Mouse (Mus musculus) brown adipose tissue, adult 24 weeks (tissue): Measurements from ENCODE around the gene Gss. TPM values are rescaled to one million over a fixed set of nuclear protein-coding genes. Genes with fewer than 3 reads are reported as not detected.

ENCODE experiments used
- H3K27ac ChIP-seq: fragments of 200-500 bp; replicated peaks from 2 replicates; pipeline ENCODE4 v1.5.1; 2012; ENCODE audit warnings: low read depth, mild to moderate bottlenecking, low read length
- H3K4me1 ChIP-seq: fragments of 200-500 bp; 2 replicates; pipeline ENCODE4 v1.6.1; 2012; ENCODE audit warnings: low read length, mixed read lengths; ENCODE audit not compliant: control insufficient read depth, insufficient read depth, insufficient read length
- H3K4me3 ChIP-seq: fragments of 200-500 bp; 2 replicates; pipeline ENCODE4 v1.5.1; 2012; ENCODE audit warnings: low read depth, mild to moderate bottlenecking, low read length, moderate library complexity; ENCODE audit not compliant: insufficient read depth
- polyA plus RNA-seq: library from polyadenylated mRNA; stranded (reverse); fragments of >200 nt; gene quantifications from 2 replicates; pipeline ENCODE4 v1.2.4, GENCODE M21; 2012; ENCODE audit not compliant: missing spikeins, insufficient read depth, insufficient read length

The Gss gene
- polyA plus RNA-seq, 1 experiment: 15.7 TPM

GRCm38 (mm10) chr2:155524378-155524777 is 68.2 kb downstream of the Gss start:
- H3K4me3 ChIP-seq: no peak overlapping the region
- no peaks in the 10 kb centered on the region; the same call in 1 of the 2 replicates for H3K4me1 ChIP-seq
- H3K27ac ChIP-seq: no peak overlapping the region

GRCm38 (mm10) chr2:155523706-155524105 is 68.9 kb downstream of the Gss start:
- H3K4me1 ChIP-seq: peaks cover 2% of the 10 kb centered on the region; the same call in 1 of the 2 replicates
- no peak overlapping the region for H3K4me3 ChIP-seq
- no peak overlapping the region for H3K27ac ChIP-seq

- Histone ChIP-seq H3K4me3 (peak overlapping the region; percentile 78), H3K27ac (0 out of 2 replicates have a peak overlapping the region, but pooled peaks have one; percentile 9), H3K4me1 (0 out of 2 replicates have a peak, but pooled peaks cover 2% of the 10 kb centered on the region)
Observed at GRCm38 (mm10) chr2:155518531-155519270, 73.9 kb downstream of the Gss start.

- peak within 1 kb of the TSS; percentile 78 for H3K4me3 ChIP-seq
- peak within 1 kb of the TSS; percentile 42 for H3K27ac ChIP-seq
- H3K4me1 ChIP-seq: 0 out of 2 replicates have a peak, but pooled peaks cover 2% of the 10 kb centered on the region
Observed at GRCm38 (mm10) chr2:155517455-155518423, 74.9 kb downstream of the Gss start, which contains the start of the genes Acss2 and Ggt7. Gene Acss2 (plus strand): TSS chr2:155517948. Gene Ggt7 (minus strand): TSS chr2:155518237.

- H3K27ac ChIP-seq: no peak overlapping the region
- H3K4me1 ChIP-seq: 0 out of 2 replicates have a peak, but pooled peaks cover 2% of the 10 kb centered on the region
- H3K4me3 ChIP-seq: no peak overlapping the region
Observed at GRCm38 (mm10) chr2:155515941-155516340, 76.7 kb downstream of the Gss start.

GRCm38 (mm10) chr2:155514666-155515065 is 77.9 kb downstream of the Gss start:
- peak overlapping the region; percentile 43 for H3K4me3 ChIP-seq
- H3K27ac ChIP-seq: no peak overlapping the region
- 0 out of 2 replicates have a peak, but pooled peaks cover 2% of the 10 kb centered on the region for H3K4me1 ChIP-seq

GRCm38 (mm10) chr2:155513543-155513942 is 79.1 kb downstream of the Gss start:
- Histone ChIP-seq H3K27ac (no peak overlapping the region), H3K4me1 (no peaks in the 10 kb centered on the region), H3K4me3 (no peak overlapping the region)

Other genes with a start within 250 kb of the Gss start
- gene Pigu, start 235.4 kb downstream of the Gss start, polyA plus RNA-seq: 19.0 and 20.3 TPM in 2 replicates
- gene Trp53inp2, start 211.8 kb downstream of the Gss start, polyA plus RNA-seq: 229 and 288 TPM in 2 replicates
- gene Ncoa6, start 118.9 kb downstream of the Gss start, polyA plus RNA-seq: 11.5 and 13.5 TPM in 2 replicates
- gene Acss2, start 74.9 kb downstream of the Gss start, polyA plus RNA-seq: 514 and 528 TPM in 2 replicates
- gene Ggt7, start 74.6 kb downstream of the Gss start, polyA plus RNA-seq: not detected in 2 replicates
- gene Myh7b, start 18.4 kb upstream of the Gss start, polyA plus RNA-seq: 0.16 and 1.2 TPM in 2 replicates
- gene Trpc4ap, start 99.6 kb upstream of the Gss start, polyA plus RNA-seq: 52.3 and 69.5 TPM in 2 replicates
- gene Edem2, start 136.7 kb upstream of the Gss start, polyA plus RNA-seq: 13.0 and 13.7 TPM in 2 replicates
- not detected in 2 replicates for gene Gm17581, start 143.1 kb upstream of the Gss start, polyA plus RNA-seq
- 8.5 and 8.6 TPM in 2 replicates for gene Procr, start 158.3 kb upstream of the Gss start, polyA plus RNA-seq
- not detected in 2 replicates for gene Mmp24, start 182.5 kb upstream of the Gss start, polyA plus RNA-seq
- 43.8 and 58.8 TPM in 2 replicates for gene BC029722, start 226.6 kb upstream of the Gss start, polyA plus RNA-seq
- gene Eif6, start 234.1 kb upstream of the Gss start, polyA plus RNA-seq: 48.6 and 64.7 TPM in 2 replicates
- not detected in 2 replicates for gene Fam83c, start 242.0 kb upstream of the Gss start, polyA plus RNA-seq